Mouse (Mus musculus): ENCODE results near the gene Csnk1g2. TPM values are rescaled to one million over a fixed set of nuclear protein-coding genes. Genes with fewer than 3 reads are reported as not detected.
"Not testable (repeated sequence)": the region's sequence is repeated elsewhere in the genome, so short reads cannot be mapped to it uniquely, and the experiment has no call there.

Gene Csnk1g2
- polyA plus RNA-seq, 1 experiment from 2014 or later: 131 TPM

- Histone ChIP-seq H3K27me3 (no peaks in the 10 kb centered on the region), H3K4me3 (no peak overlapping the region), H3K27ac (no peak overlapping the region), H3K9ac (no peak overlapping the region), H3K36me3 (peaks cover 80% of the 10 kb centered on the region), H3K4me1 (no peaks in the 10 kb centered on the region), H3K4me2 (no peak overlapping the region), H3K9me3 (no peaks in the 10 kb centered on the region)
- ATAC-seq (ENCODE audit: insufficient number of reproducible peaks, insufficient read depth, low FRiP score, low TSS enrichment, low read depth): no peak
- WGBS: 82% methylated on average over 6 of the region's 6 CpGs
Observed at GRCm38 (mm10) chr10:80635345-80635744, 12.7 kb downstream of the Csnk1g2 start.

DNA sequence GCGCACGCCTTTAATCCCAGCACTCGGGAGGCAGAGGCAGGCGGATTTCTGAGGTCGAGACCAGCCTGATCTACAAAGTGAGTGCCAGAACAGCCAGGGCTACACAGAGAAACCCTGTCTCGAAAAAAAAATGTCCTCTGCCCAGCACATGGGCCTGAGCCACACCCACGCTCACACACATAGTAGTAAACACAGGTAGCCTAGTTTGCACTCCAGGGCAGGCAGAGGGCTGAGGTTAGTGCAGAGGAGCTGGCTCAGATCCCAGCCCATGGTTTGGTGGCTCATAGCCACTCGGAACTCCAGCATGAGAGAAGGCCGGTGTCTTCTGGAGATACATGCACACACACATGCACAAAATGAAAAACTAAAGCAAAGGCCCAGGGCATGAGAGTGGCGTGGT, 24.3 kb downstream of the Csnk1g2 start:
- Histone ChIP-seq H3K27me3 (no peaks in the 10 kb centered on the region), H3K4me1 (no peaks in the 10 kb centered on the region), H3K4me2 (no peak overlapping the region), H3K9me3 (no peaks in the 10 kb centered on the region), H3K4me3 (no peak overlapping the region), H3K27ac (no peak overlapping the region), H3K36me3 (peaks cover 90% of the 10 kb centered on the region), H3K9ac (no peak overlapping the region)
- no peak for ATAC-seq (ENCODE audit: insufficient number of reproducible peaks, insufficient read depth, low FRiP score, low TSS enrichment, low read depth)
- 94% methylated on average over 10 of the region's 10 CpGs for WGBS

GRCm38 (mm10) chr10:80649910-80650309, 27.3 kb downstream of the Csnk1g2 start:
- not testable (repeated sequence) for H3K9me3 ChIP-seq; H3K4me3 ChIP-seq; ATAC-seq (ENCODE audit: insufficient number of reproducible peaks, insufficient read depth, low FRiP score, low TSS enrichment, low read depth); H3K4me2 ChIP-seq; H3K27me3 ChIP-seq; H3K9ac ChIP-seq; H3K27ac ChIP-seq
- 85% methylated on average over 6 of the region's 6 CpGs for WGBS
- Histone ChIP-seq H3K4me1 (peaks cover 13% of the 10 kb centered on the region), H3K36me3 (peaks cover 68% of the 10 kb centered on the region)

DNA sequence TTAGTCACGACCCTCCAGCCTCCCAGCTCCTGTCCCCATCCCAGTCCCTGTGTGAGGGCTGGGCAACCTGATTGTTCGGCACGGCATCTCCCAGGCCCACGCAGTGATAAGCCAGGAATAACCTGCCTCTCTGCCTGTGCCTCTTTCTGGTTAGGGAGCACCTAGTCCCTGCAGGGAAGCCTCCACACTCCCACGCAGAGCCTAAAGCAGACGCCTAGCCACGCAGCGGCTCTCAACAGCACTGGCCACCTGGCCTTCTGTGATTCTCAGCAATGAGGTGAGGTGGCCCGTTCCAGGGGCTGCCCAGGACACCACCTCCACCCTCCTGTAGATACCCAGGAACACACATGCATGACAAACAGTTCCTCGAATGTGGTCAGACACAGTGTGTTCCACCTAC, 27.8 kb downstream of the Csnk1g2 start:
- 93% methylated on average over 10 of the region's 10 CpGs for WGBS
- H3K36me3 ChIP-seq: peaks cover 63% of the 10 kb centered on the region

DNA sequence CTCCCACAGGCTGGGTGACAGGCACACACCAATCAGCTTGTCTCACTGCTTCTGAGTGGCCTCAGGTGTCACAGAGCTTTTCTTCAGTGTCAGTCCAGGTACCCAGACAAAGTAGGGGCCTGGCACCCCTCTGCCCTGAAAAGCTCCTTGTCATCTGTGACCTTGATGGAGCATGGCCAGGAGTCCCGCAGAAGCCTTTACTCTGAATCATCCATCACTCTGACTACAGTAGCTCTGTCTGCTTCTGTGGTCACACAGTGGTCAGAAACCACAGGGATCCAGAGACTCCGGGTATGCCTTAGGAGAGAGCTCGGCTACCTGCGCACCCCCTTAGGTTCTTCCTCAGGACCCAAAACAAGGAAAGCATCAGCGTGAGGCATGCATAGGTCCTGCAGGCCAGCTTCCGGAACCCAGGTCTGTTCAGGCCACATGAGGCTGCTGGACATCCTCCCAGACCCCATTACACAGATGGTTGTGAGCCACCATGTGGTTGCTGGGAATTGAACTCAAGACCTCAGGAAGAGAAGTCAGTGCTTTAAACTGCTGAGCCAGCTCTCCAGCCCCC, 30.6 kb downstream of the Csnk1g2 start:
- WGBS: 93% methylated on average over 6 of the region's 6 CpGs
- Histone ChIP-seq H3K4me1 (peaks cover 25% of the 10 kb centered on the region), H3K9ac (0 out of 2 replicates have a peak overlapping the region, but pooled peaks have one; percentile 27), H3K27me3 (no peaks in the 10 kb centered on the region), H3K4me2 (no peak overlapping the region), H3K9me3 (no peaks in the 10 kb centered on the region), H3K36me3 (peaks cover 37% of the 10 kb centered on the region), H3K27ac (no peak overlapping the region), H3K4me3 (no peak overlapping the region)
- ATAC-seq (ENCODE audit: insufficient number of reproducible peaks, insufficient read depth, low FRiP score, low TSS enrichment, low read depth): no peak

More for the DNA sequence above, 27.8 kb downstream of the Csnk1g2 start:
- ATAC-seq (ENCODE audit: insufficient number of reproducible peaks, insufficient read depth, low FRiP score, low TSS enrichment, low read depth): no peak
- Histone ChIP-seq H3K4me2 (no peak overlapping the region), H3K9me3 (no peaks in the 10 kb centered on the region), H3K4me3 (no peak overlapping the region), H3K27ac (no peak overlapping the region), H3K9ac (no peak overlapping the region), H3K4me1 (peaks cover 18% of the 10 kb centered on the region), H3K27me3 (no peaks in the 10 kb centered on the region)

- Histone ChIP-seq H3K27ac (no peak overlapping the region), H3K4me2 (peak overlapping the region; percentile 87), H3K27me3 (no peaks in the 10 kb centered on the region), H3K4me1 (peaks cover 35% of the 10 kb centered on the region), H3K9ac (peak overlapping the region; percentile 97), H3K4me3 (peak overlapping the region; percentile 88), H3K9me3 (no peaks in the 10 kb centered on the region), H3K36me3 (peaks cover 25% of the 10 kb centered on the region)
- WGBS: 85% methylated on average over 6 of the region's 6 CpGs
- ATAC-seq (ENCODE audit: insufficient number of reproducible peaks, insufficient read depth, low FRiP score, low TSS enrichment, low read depth): no peak
Observed at GRCm38 (mm10) chr10:80654866-80655265, 32.2 kb downstream of the Csnk1g2 start.

DNA sequence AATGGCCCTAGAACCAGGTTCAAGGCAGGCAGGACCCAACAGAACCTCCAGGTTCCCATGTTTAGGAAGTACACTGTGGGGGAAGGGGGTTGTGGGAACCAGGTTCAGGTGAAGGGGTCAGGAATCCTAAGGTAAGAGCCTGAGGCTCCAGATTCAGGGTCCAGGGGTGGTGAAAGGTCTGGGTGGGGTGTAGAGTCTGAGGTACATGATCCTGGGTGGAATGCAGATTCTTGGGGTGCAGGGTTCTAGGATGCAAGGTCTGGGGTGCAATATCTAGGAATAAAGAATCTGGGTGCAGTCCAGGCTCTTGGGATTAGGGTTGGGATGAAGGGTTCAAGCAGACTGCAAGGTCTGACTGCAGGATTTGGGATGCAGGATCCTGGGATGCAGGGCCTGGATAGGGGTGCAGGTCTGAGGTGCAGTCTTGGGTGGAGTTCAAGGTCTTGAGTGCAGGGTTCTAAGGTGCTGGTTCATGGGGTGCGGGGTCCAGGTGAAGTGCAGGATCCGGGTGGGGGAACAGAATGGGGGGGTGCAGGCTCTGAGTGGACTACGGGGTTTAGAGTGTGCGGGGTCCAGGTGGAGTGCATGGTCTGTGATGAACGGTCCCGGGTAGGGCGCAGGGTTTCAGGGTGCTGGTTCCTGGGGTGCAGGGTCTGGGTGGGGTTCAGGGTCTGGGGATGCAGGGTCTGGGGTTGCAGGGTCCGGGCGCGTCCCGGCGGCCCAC, 32.9 kb downstream of the Csnk1g2 start:
- Histone ChIP-seq H3K9ac (peak overlapping the region; percentile 97), H3K4me2 (peak overlapping the region; percentile 87), H3K9me3 (no peaks in the 10 kb centered on the region), H3K27me3 (no peaks in the 10 kb centered on the region), H3K27ac (peak overlapping the region; percentile 76), H3K36me3 (peaks cover 21% of the 10 kb centered on the region), H3K4me1 (peaks cover 35% of the 10 kb centered on the region), H3K4me3 (peak overlapping the region; percentile 88)
- WGBS: 5% methylated on average over 12 of the region's 12 CpGs
- ATAC-seq (ENCODE audit: insufficient number of reproducible peaks, insufficient read depth, low FRiP score, low TSS enrichment, low read depth): 0 out of 2 replicates have a peak, but pooled peaks have one; percentile 26

- WGBS: 1% methylated on average over 72 of the region's 72 CpGs
- Histone ChIP-seq H3K9ac (peak overlapping the region; percentile 97), H3K4me3 (peak overlapping the region; percentile 88), H3K36me3 (peaks cover 13% of the 10 kb centered on the region), H3K9me3 (no peaks in the 10 kb centered on the region), H3K27ac (peak overlapping the region; percentile 88), H3K4me1 (peaks cover 35% of the 10 kb centered on the region), H3K27me3 (no peaks in the 10 kb centered on the region), H3K4me2 (peak overlapping the region; percentile 87)
- peak; percentile 82 for ATAC-seq (ENCODE audit: insufficient number of reproducible peaks, insufficient read depth, low FRiP score, low TSS enrichment, low read depth)
Observed at GRCm38 (mm10) chr10:80656130-80656862, 33.7 kb downstream of the Csnk1g2 start.

DNA sequence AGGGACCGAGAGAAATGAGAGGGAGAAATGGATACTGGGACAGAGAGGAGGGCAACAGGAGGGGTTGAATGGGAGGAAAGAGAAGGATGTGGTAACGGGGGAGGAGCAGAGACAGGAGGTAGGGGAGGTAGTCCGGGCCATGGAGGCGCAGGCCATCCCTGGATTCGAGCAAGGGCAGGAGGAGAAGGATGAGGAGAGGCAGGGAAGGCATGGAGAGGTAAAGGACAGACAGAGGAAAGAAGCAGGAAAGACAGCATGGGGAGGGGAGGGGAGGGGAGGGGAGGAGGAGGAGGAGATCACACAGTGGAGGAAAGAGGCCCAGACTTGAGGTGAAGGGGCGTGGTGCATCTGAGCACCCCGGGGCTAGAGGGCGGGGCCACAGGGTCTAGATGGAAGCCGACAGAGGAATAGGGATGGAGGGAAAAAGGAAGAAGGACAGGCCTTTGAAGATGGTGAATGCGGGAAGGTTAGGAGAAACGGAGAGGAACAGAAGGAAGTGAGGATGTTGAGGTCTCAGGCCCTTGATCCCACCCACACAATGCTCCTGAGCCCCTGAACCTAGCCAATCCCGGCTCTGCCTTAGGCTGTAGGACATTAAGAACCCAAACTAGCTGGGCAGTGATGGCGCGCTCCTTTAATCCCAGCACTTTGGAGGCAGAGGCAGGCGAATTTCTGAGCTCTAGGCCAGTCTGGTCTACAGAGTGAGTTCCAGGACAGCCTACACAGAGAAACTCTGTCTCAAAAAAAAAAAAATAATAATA, 34.4 kb downstream of the Csnk1g2 start, which contains the start of gene Btbd2:
Gene Btbd2 (minus strand): TSS at position 209 of the 761 bp plus-strand sequence.
- WGBS: 15% methylated on average over 15 of the region's 15 CpGs

DNA sequence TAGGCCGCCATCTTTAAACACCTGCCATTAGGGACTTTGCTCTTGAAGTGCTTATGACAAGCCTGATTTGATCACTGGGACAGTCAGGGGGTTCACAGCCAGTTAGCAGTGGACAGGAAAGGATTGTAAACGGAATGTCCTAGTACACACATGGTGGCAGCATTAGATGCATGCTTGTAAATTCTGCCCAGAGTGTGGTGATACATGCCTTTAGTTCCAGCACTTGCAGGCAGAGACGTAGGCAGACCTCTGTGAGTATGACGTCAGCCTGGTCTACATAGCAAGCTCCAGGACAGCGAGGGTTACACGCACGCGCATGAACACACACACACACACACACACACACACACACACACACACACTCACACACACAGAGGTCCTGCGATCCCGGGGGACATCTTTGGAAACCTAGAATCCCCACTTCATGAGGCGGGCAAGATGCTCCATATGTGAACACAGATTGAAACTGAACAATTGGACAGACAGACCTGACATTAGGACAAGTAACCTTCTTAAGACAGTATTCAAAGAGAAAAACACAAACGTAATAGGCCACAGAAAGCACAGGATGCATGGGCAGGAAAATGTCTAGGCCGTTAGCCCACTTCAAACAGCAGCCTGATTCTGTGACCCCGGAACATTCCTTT, 35.7 kb downstream of the Csnk1g2 start:
- Histone ChIP-seq H3K4me2 (no peak overlapping the region), H3K36me3 (0 out of 2 replicates have a peak, but pooled peaks cover 1% of the 10 kb centered on the region), H3K9me3 (no peaks in the 10 kb centered on the region), H3K4me3 (no peak overlapping the region), H3K9ac (no peak overlapping the region), H3K27me3 (no peaks in the 10 kb centered on the region), H3K27ac (no peak overlapping the region), H3K4me1 (peaks cover 35% of the 10 kb centered on the region)
- ATAC-seq (ENCODE audit: insufficient number of reproducible peaks, insufficient read depth, low FRiP score, low TSS enrichment, low read depth): no peak
- 88% methylated on average over 14 of the region's 14 CpGs for WGBS

More for the DNA sequence above, 34.4 kb downstream of the Csnk1g2 start, which contains the start of gene Btbd2:
- Histone ChIP-seq H3K4me1 (peaks cover 35% of the 10 kb centered on the region), H3K9ac (peak within 1 kb of the TSS; percentile 97), H3K4me3 (peak within 1 kb of the TSS; percentile 88), H3K27me3 (no peaks in the 10 kb centered on the region), H3K36me3 (peaks cover 7% of the 10 kb centered on the region), H3K27ac (peak within 1 kb of the TSS; percentile 88), H3K4me2 (peak within 1 kb of the TSS; percentile 87), H3K9me3 (no peaks in the 10 kb centered on the region)
- ATAC-seq (ENCODE audit: insufficient number of reproducible peaks, insufficient read depth, low FRiP score, low TSS enrichment, low read depth): no peak

- ATAC-seq (ENCODE audit: insufficient number of reproducible peaks, insufficient read depth, low FRiP score, low TSS enrichment, low read depth): no peak
Observed at GRCm38 (mm10) chr10:80658841-80659202, 36.2 kb downstream of the Csnk1g2 start.

More at GRCm38 (mm10) chr10:80658841-80659202, 36.2 kb downstream of the Csnk1g2 start:
- Histone ChIP-seq H3K9ac (no peak overlapping the region), H3K27ac (no peak overlapping the region), H3K4me3 (no peak overlapping the region), H3K4me2 (peak overlapping the region; percentile 12; the same call in 1 of the 2 replicates), H3K4me1 (peaks cover 34% of the 10 kb centered on the region), H3K27me3 (no peaks in the 10 kb centered on the region), H3K9me3 (no peaks in the 10 kb centered on the region), H3K36me3 (no peaks in the 10 kb centered on the region)
- WGBS: 66% methylated on average over 4 of the region's 4 CpGs

All from embryonic facial prominence, embryonic 13.5 days (tissue).